Mouse (Mus musculus) adrenal gland, postnatal 36 days (tissue): ENCODE measurements at regions not wholly inside any gene's neighbourhood (a gene's known extent, or its start where the extent isn't known, plus 50 kb on each side); places are given as distances from the start of the nearest gene placed in this dataset.
"Not testable (repeated sequence)": the region's sequence is repeated elsewhere in the genome, so short reads cannot be mapped to it uniquely, and the experiment has no call there.

Experiments used
- DNase-seq, 2 experiments: peaks; one replicate each; pipeline ENCODE4 v3.0.0; 2021; ENCODE audit warnings: mixed read lengths in 1 of 2

DNA sequence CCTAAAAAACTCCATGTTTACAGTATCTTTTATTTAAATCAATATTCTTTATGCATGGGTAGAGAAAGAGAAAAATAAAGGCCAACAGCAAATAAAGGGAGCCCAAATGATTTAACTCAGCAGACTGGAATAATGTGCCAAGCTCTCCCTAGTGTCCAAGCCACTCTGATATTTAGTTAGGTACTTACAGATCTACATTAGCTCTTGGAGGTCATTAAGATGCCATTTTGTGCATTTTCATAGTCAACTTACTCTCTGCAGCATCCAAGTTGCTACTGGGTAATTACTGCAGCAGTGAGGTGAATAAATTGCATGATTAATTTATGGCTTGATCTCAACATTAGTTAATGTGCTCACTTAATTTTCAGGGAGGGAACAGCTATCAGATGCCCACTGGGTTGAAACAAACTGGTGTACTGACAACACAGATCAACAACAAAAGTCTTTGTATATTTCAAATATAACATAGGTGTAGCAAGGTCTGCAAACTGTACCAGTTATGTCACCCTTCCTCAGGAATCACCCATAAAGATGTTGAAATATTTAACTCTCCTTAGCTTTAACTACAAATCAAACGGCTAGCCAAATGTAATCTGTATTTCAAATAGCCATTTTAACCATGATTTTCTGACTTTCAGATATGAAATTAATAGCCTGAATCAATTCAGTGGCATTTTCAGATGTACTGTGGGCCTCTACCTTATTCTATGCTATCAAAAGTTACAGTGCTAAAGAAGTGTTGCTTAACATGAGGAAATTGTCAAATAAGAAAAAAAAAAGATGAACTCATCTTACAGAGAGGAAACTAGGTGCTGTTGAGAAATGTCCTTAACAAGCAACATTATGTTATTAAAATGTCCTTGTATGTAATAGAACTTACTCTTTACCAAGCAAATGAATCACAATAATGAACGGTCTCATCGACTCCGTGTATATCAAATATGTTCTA lies 163.8 kb upstream of the Hapln1 start:
- no peak for DNase-seq

- no peak for DNase-seq
Measured at GRCm38 (mm10) chr13:89378365-89378764, 161.2 kb upstream of the Hapln1 start.

- not testable (repeated sequence) for DNase-seq
Measured at GRCm38 (mm10) chr13:89383619-89384190, 155.9 kb upstream of the Hapln1 start.

GRCm38 (mm10) chr13:89384598-89385145 lies 154.9 kb upstream of the Hapln1 start:
- DNase-seq = no peak

- DNase-seq = no peak
Measured at GRCm38 (mm10) chr13:89387416-89387815, 152.2 kb upstream of the Hapln1 start.

- no peak for DNase-seq
Measured at GRCm38 (mm10) chr13:89389149-89389548, 150.4 kb upstream of the Hapln1 start.

GRCm38 (mm10) chr13:89394717-89395344 lies 144.8 kb upstream of the Hapln1 start:
- DNase-seq = peak; percentile 1 to 4

DNA sequence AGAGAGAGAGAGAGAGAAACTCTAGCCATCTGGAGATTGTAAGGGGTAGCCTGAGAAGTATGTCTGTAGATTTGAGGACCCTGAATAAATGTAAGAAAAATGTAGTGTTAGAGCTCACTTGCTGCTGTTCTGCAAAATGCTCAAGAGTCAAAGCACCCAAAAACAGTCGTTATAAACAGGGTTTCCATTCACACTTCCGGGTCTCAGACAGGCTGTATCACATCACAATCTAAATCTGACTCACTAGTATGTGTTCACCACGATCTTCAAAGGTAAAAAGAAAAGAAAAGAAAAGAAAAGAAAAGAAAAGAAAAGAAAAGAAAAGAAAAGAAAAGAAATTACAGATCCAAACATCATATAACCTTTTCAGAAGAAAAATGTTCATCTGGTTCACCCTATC lies 143.7 kb upstream of the Hapln1 start:
- no peak for DNase-seq

- no peak for DNase-seq
Measured at GRCm38 (mm10) chr13:89401084-89401671, 138.4 kb upstream of the Hapln1 start.

- DNase-seq = no peak
Measured at GRCm38 (mm10) chr13:89410504-89410903, 129.1 kb upstream of the Hapln1 start.

GRCm38 (mm10) chr13:89412768-89413487 lies 126.7 kb upstream of the Hapln1 start:
- DNase-seq = no peak

GRCm38 (mm10) chr13:89418804-89419203 lies 120.8 kb upstream of the Hapln1 start:
- no peak for DNase-seq

GRCm38 (mm10) chr13:89421833-89422232 lies 117.8 kb upstream of the Hapln1 start:
- DNase-seq = no peak

GRCm38 (mm10) chr13:89423491-89423890 lies 116.1 kb upstream of the Hapln1 start:
- DNase-seq = no peak

DNA sequence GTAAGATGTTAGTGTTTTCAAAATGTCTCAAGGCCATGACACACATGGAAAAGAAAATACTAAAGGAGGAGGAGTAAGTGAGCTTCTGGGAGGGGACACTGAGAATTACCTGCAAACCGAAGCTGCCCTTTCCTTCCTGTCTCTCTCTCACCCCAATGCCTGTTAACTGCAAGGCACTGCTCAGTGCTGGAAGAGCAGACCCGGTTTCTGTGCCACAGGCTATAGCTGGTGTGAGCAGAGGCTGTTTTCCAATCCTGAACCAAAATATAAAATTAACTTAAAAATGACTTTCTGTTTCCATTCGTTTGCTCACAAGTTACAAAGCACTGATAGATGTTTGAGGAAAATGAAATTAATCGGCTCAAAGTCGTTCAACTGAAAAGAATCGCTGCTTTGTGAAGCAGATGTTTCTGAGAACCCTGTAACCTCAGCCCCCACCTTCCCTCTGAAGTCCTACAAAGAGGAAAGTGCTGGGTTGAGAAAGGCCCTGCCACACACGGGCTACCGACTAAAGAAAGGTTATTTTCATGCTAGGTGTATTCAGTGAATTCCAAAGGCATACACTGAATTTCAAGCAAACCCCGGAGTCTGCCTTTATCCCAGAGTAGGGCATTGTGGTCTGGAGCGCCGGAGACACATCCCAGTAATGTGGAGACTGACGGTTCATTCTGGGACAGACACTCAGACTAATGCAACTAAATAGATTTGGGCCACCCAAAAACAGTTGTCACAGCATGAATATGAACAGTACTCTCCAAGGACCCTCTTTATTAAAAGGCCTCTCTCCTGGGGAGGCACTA lies 111.1 kb upstream of the Hapln1 start:
- no peak for DNase-seq

DNA sequence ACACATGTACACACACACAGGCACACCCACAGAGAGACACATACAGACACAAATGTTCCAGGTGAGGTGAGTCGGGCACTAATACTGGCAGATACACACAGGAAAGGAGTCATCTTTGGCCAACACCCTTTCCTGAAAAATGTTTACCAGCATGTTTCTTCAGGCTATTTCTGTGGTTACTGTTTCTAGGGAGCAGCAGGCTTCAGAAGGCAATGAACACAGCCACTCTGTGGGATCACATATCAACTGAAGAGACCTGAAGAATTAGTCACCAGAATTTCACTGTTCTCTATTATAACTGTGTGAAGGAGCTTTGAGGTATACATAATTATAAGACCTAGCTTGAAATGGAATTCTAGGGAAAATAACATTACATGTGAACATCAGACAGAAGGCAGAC lies 94.7 kb upstream of the Hapln1 start:
- DNase-seq = no peak

GRCm38 (mm10) chr13:89453819-89454218 lies 85.8 kb upstream of the Hapln1 start:
- no peak for DNase-seq

GRCm38 (mm10) chr13:89454249-89455018 lies 85.2 kb upstream of the Hapln1 start:
- no peak for DNase-seq

DNA sequence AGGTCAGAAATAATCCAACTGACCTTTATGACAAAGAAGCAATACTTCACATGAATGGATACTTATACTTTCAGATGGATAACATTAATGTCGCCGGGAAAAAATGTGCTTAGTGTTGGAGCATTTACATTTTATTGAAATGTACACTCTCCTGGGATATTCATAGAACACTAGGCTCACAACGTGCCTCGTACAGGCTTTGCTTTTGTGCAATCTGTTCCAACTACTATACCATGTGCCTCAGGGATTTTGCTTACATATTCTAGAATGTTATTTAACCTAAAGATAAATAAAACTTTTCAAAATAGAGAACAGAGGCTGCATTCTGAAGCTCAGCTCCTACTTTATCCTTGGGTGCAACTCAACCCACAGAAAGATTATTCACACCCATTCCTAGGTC lies 75.8 kb upstream of the Hapln1 start:
- DNase-seq = no peak
